Mouse (Mus musculus): ENCODE data around the gene AU018091. TPM values are rescaled to one million over a fixed set of nuclear protein-coding genes. Genes with fewer than 3 reads are reported as not detected.
A peak's percentile ranks its signal among the peaks of the same experiment; 100 is the strongest.
"Not testable (repeated sequence)": the region's sequence is repeated elsewhere in the genome, so short reads cannot be mapped to it uniquely, and the experiment has no call there.

Gene AU018091
- polyA plus RNA-seq, 1 experiment from 2014 or later = 0.25 TPM

DNA sequence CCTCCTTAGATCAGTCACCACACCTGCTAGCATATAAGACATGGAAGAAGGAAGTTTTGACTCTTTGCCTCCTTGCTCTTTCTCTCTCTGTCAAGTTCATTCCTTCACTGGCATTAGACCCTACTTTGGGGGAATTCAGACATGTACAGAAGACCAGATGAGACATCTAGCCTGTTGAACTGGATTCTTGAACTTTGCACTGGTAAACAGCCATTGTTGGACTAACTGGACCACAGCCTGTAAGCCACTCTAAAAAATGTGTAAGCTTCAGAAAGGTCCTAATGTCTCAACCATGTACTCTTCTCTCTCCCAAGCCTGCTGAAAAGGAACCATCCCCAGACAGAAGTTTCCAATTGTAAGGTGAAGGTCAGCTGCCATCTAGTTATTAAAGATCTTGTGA is 22.9 kb downstream of the AU018091 start:
- no peaks in the 10 kb centered on the region for H3K9me3 ChIP-seq (replicated peaks)
- no peak for DNase-seq (ENCODE audit: low spot score)
- no peak overlapping the region for H3K27ac ChIP-seq
- no peaks in the 10 kb centered on the region for H3K4me1 ChIP-seq
- no peak overlapping the region for H3K4me3 ChIP-seq
- H3K27me3 ChIP-seq (ENCODE audit: low read depth, poor library complexity, severe bottlenecking) = no peaks in the 10 kb centered on the region
- no peaks in the 10 kb centered on the region for H3K36me3 ChIP-seq

GRCm38 (mm10) chr7:3143329-3143728 is 25.7 kb downstream of the AU018091 start:
- WGBS = 38% methylated on average over 1 of the region's 1 CpGs

DNA sequence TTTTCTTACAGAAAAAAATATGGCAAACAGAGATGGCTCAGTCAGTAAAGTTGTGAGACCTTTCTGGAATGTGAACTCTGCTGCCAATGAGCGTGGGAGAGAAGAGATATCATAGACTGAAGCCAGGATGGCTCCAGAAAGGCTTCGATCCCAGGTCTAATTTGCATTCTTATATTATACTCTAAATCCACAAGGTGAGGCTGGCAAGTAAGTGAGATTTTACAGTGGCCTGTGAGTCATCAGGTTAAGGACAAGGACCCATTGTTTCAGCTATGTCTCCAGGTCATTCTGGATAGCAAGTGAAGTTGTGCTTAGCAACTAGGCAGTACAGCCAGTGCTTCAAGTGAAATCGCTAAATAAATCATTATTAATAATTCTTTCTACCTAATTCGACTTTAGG is 33.4 kb downstream of the AU018091 start:
- no peak for DNase-seq (ENCODE audit: low spot score)
- WGBS = 83% methylated on average over 4 of the region's 4 CpGs
- H3K9me3 ChIP-seq (replicated peaks) = 0 out of 2 replicates have a peak, but pooled peaks cover 2% of the 10 kb centered on the region
- H3K27ac ChIP-seq = no peak overlapping the region
- no peaks in the 10 kb centered on the region for H3K36me3 ChIP-seq
- H3K4me1 ChIP-seq = no peaks in the 10 kb centered on the region
- H3K27me3 ChIP-seq (ENCODE audit: low read depth, poor library complexity, severe bottlenecking) = no peaks in the 10 kb centered on the region
- H3K4me3 ChIP-seq = no peak overlapping the region

More at GRCm38 (mm10) chr7:3143329-3143728, 25.7 kb downstream of the AU018091 start:
- H3K4me1 ChIP-seq = no peaks in the 10 kb centered on the region
- no peak for DNase-seq (ENCODE audit: low spot score)
- no peaks in the 10 kb centered on the region for H3K27me3 ChIP-seq (ENCODE audit: low read depth, poor library complexity, severe bottlenecking)
- no peaks in the 10 kb centered on the region for H3K36me3 ChIP-seq
- H3K4me3 ChIP-seq = no peak overlapping the region
- H3K9me3 ChIP-seq (replicated peaks) = no peaks in the 10 kb centered on the region
- no peak overlapping the region for H3K27ac ChIP-seq

DNA sequence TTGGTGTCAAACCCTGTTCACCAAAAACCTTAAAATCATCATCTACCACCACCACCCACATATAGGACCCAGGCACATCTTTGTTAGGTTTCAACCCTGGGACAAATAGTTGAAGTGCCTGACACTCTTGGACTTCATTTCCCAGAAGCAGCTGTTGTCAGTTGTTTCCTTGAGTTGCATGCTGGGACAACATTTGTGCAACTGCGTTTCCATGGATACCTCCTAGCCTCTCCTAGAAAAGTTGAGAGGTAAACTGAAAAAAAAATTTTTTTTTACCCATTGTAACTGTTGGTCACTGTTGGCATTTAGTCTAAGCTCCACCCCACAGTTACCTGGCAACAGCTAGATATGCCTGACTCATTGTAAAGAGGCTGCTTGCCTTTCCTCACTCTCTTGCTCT is 34.3 kb downstream of the AU018091 start:
- H3K4me3 ChIP-seq = no peak overlapping the region
- H3K9me3 ChIP-seq (replicated peaks) = 0 out of 2 replicates have a peak, but pooled peaks cover 2% of the 10 kb centered on the region
- WGBS = 63% methylated on average over 1 of the region's 1 CpGs
- H3K27ac ChIP-seq = no peak overlapping the region
- H3K27me3 ChIP-seq (ENCODE audit: low read depth, poor library complexity, severe bottlenecking) = no peaks in the 10 kb centered on the region
- H3K36me3 ChIP-seq = no peaks in the 10 kb centered on the region
- no peak for DNase-seq (ENCODE audit: low spot score)
- no peaks in the 10 kb centered on the region for H3K4me1 ChIP-seq

DNA sequence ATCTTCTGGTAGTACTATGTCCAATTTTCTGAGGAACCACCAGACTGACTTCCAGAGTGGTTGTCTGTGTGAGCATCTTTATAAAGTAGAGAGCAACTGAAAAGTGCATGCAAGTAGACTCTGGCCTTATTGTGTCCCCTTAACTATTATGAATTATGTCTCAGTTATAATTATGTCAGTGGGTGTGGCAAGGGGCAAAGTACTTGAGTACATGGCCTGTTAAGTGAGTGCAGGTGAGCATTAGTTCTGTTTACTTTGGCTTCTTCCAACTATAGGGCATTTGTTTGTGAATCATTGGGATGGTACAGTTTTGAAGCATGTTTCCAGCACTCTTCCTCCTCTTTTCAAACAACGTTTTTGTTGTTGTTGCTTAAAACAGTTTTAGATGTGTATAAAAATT is 38.7 kb downstream of the AU018091 start:
- H3K9me3 ChIP-seq (replicated peaks) = 0 out of 2 replicates have a peak, but pooled peaks cover 2% of the 10 kb centered on the region
- H3K36me3 ChIP-seq = no peaks in the 10 kb centered on the region
- H3K27ac ChIP-seq = no peak overlapping the region

DNA sequence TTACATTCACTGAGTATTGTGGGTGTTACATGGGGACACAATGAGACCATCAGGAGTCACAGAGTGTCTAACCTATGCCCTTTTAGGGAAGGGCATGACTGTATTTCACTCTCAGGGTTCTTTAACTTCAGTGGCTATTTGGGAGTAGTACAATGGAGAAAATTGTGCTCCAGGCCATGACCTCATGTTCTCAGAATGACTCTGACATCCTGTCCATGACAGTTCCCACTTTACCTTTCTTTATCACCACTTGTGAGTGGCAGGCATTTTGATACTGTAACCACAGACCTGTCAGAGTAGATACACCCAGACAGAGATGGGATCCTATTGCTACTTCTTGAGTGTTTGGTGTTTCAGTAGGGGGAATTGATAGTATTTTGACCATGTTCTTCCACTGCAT is 40.4 kb downstream of the AU018091 start:
- not testable (repeated sequence) for H3K9me3 ChIP-seq (replicated peaks); H3K4me1 ChIP-seq; H3K27me3 ChIP-seq (ENCODE audit: low read depth, poor library complexity, severe bottlenecking)

More for the DNA sequence above, 38.7 kb downstream of the AU018091 start:
- Histone ChIP-seq H3K27me3 (ENCODE audit: low read depth, poor library complexity, severe bottlenecking) (no peaks in the 10 kb centered on the region), H3K4me1 (no peaks in the 10 kb centered on the region), H3K4me3 (no peak overlapping the region)
- DNase-seq (ENCODE audit: low spot score) = no peak
- 66% methylated on average over 1 of the region's 1 CpGs for WGBS

GRCm38 (mm10) chr7:3111193-3111592 is 57.8 kb downstream of the AU018091 start:
- DNase-seq (ENCODE audit: low spot score); H3K4me1 ChIP-seq; H3K9me3 ChIP-seq (replicated peaks); H3K4me3 ChIP-seq; H3K27ac ChIP-seq; H3K27me3 ChIP-seq (ENCODE audit: low read depth, poor library complexity, severe bottlenecking); H3K36me3 ChIP-seq: not testable (repeated sequence)
- no CpG with 5 or more reads among the region's 6 CpGs for WGBS

More for the DNA sequence above, 40.4 kb downstream of the AU018091 start:
- H3K36me3 ChIP-seq; H3K27ac ChIP-seq; H3K4me3 ChIP-seq; DNase-seq (ENCODE audit: low spot score): not testable (repeated sequence)

GRCm38 (mm10) chr7:3106516-3107077 is 62.4 kb downstream of the AU018091 start:
- H3K36me3 ChIP-seq; DNase-seq (ENCODE audit: low spot score); H3K27ac ChIP-seq; H3K9me3 ChIP-seq (replicated peaks); H3K4me1 ChIP-seq; H3K4me3 ChIP-seq; H3K27me3 ChIP-seq (ENCODE audit: low read depth, poor library complexity, severe bottlenecking): not testable (repeated sequence)
- WGBS = 71% methylated on average over 13 of the region's 13 CpGs

MicroRNAs encoded within 50 kb of the gene (microRNA counts, 519-probe panel; counts per million panel counts)
- 684 counts per million, percentile 72 among the panel's probes with 10 or more counts for microRNA mmu-miR-290-3p
- 684 counts per million, percentile 72 among the panel's probes with 10 or more counts for microRNA mmu-miR-290-5p
- 684 counts per million, percentile 72 among the panel's probes with 10 or more counts for microRNA mmu-miR-291a-3p
- microRNA mmu-miR-291a-5p = 684 counts per million, percentile 72 among the panel's probes with 10 or more counts
- 684 counts per million, percentile 72 among the panel's probes with 10 or more counts for microRNA mmu-miR-292-5p

Small RNA genes lying within 50 kb of the gene (microRNA-seq; reads per million reads assigned to microRNA genes)
- gene Mir290a = not detected
- gene Mir290b = not detected
- 17.3 reads per million, percentile 27 among the genes with 10 or more reads in this experiment for gene Mir291a
- gene Mir292 = not detected
- gene Mir292b = not detected

Other genes starting within 250 kb of the AU018091 start
- gene Nlrp12, start 80.5 kb upstream of the AU018091 start, polyA plus RNA-seq (2016; fragmentation: Nextera tagmentation; extraction: Ambion mirVana) = not detected in 2 replicates
- 23.6 and 29.4 TPM in 2 replicates for gene Myadm, start 119.9 kb upstream of the AU018091 start, polyA plus RNA-seq (2016; fragmentation: Nextera tagmentation; extraction: Ambion mirVana)
- 0.06 TPM in 1 of 2 replicates, not detected in the other for gene Prkcg, start 120.0 kb upstream of the AU018091 start, polyA plus RNA-seq (2016; fragmentation: Nextera tagmentation; extraction: Ambion mirVana)
- gene Cacng7, start 163.8 kb upstream of the AU018091 start, polyA plus RNA-seq (2016; fragmentation: Nextera tagmentation; extraction: Ambion mirVana) = 0.67 and 2.4 TPM in 2 replicates
- 3.3 and 8.3 TPM in 2 replicates for gene Cacng8, start 221.5 kb upstream of the AU018091 start, polyA plus RNA-seq (2016; fragmentation: Nextera tagmentation; extraction: Ambion mirVana)

Data from limb, embryonic 10.5 days (tissue).